Mouse (Mus musculus) spleen, adult 2 months (tissue): ENCODE results near the gene Adamts8.

Experiments
- CTCF ChIP-seq: fragments of 200-500 bp; IDR thresholded peaks from 2 replicates; pipeline ENCODE4 v1.5.1; 2011; ENCODE audit warnings: mild to moderate bottlenecking, inconsistent platforms; ENCODE audit not compliant: insufficient read depth, insufficient read length, insufficient replicate concordance; ENCODE audit errors: extremely low read depth
- POLR2A ChIP-seq: fragments of 200-500 bp; IDR thresholded peaks from 2 replicates; pipeline ENCODE4 v1.6.1; 2011; ENCODE audit warnings: low read depth, low read length, inconsistent platforms

- TF ChIP-seq CTCF (no peak), POLR2A (no peak)
Observed at GRCm38 (mm10) chr9:30955246-30955645, 12.9 kb downstream of the Adamts8 start.
